Mouse (Mus musculus) spleen, adult 2 months (tissue): ENCODE results near the gene Gm43552.

Experiments used
- CTCF ChIP-seq: fragments of 200-500 bp; IDR thresholded peaks from 2 replicates; pipeline ENCODE4 v1.5.1; 2011; ENCODE audit warnings: mild to moderate bottlenecking, inconsistent platforms; ENCODE audit not compliant: insufficient read depth, insufficient read length, insufficient replicate concordance; ENCODE audit errors: extremely low read depth
- POLR2A ChIP-seq: fragments of 200-500 bp; IDR thresholded peaks from 2 replicates; pipeline ENCODE4 v1.6.1; 2011; ENCODE audit warnings: low read depth, low read length, inconsistent platforms

DNA sequence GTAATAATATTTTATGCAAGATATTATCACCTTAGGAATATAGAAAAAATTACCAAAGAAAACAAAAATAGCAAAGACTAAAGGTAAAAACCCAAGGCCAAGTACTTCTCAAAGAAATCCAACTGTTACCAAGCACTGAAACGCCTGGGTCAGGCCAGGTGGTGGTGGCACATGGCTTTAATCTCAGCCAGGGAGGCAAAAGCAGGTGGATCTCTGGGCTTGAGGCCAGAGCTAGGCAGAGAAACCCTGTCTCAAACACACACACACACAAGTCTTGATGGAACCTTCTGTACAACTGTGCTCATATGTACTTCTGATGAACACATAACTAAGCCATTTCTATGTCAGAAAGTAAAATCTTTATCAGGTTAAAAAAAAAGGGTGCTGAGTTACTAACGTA, 44.8 kb downstream of the Gm43552 start:
- TF ChIP-seq CTCF (no peak), POLR2A (no peak)
